In the genomic region with DNA sequence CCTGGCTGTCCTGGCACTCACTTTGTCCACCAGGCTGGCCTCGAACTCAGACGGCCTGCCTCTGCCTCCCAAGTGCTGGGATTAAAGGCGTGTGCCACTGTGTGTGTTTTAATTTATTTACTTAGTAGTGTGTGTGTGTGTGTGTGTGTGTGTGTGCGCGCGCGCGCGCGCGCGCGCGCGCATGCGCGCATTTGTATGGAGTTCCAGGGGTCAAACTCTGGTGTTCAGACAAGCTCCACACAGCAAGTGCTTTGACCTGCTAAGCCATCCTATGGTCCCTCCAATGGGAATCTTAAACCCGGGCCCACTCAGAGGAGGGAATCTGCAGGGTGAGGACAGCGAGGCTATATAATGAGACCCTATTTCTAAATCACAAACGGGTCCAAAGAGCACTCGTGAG, we compare ENCODE assay signal across 17 mouse cellular contexts. TPM values are rescaled to one million over a fixed set of nuclear protein-coding genes. Genes with fewer than 3 reads are reported as not detected.
"Had no signal": no experiment of that assay in that cellular context is flagged by ENCODE, and none has a peak within 500 bp of the region (broad histone marks: within the 10 kb centered on the region; RNA-seq: fewer than 3 reads in every experiment).

No protein-coding gene starts in this region.

- H3K9me3 ChIP-seq: lung, embryonic 15.5 days; megakaryocyte, embryonic 14.5 days; midbrain, embryonic 13.5 days; midbrain, embryonic 15.5 days; neural tube, embryonic 12.5 days had no signal

- DNase-seq: lung, adult 2 months; lung, postnatal 14 days; lung, postnatal 36 days; right cerebral cortex, postnatal 25 days; right cerebral cortex, postnatal 4 days; spleen, adult 18-20 months; thymus, adult 18-20 months; thymus, postnatal 14 days; thymus, postnatal 36 days had no signal

- H3K36me3 ChIP-seq: lung, embryonic 15.5 days; midbrain, embryonic 13.5 days; midbrain, embryonic 15.5 days; neural tube, embryonic 12.5 days had no signal

- H3K9ac ChIP-seq: lung, embryonic 15.5 days; midbrain, embryonic 13.5 days; midbrain, embryonic 15.5 days; neural tube, embryonic 12.5 days had no signal

- H3K4me1 ChIP-seq: lung, embryonic 15.5 days; midbrain, embryonic 15.5 days had no signal

- H3K27ac ChIP-seq: lung, embryonic 15.5 days; macrophage; midbrain, embryonic 13.5 days; midbrain, embryonic 15.5 days; neural tube, embryonic 12.5 days had no signal

- H3K4me3 ChIP-seq: lung, embryonic 15.5 days; megakaryocyte, embryonic 14.5 days; midbrain, embryonic 13.5 days; midbrain, embryonic 15.5 days; neural tube, embryonic 12.5 days had no signal

- H3K27me3 ChIP-seq: lung, embryonic 15.5 days; midbrain, embryonic 13.5 days; midbrain, embryonic 15.5 days; neural tube, embryonic 12.5 days had no signal

RNA-seq across cellular contexts. Expression of a gene that starts 53.0 kb away (rescaled TPM):
- total RNA-seq: monocyte, adult 5-6 weeks; neutrophil, adult 5-6 weeks had no signal
- polyA plus RNA-seq: macrophage had no signal
